Mouse (Mus musculus): ENCODE results near the gene Arhgef33. TPM values are rescaled to one million over a fixed set of nuclear protein-coding genes. Genes with fewer than 3 reads are reported as not detected.
"Not testable (repeated sequence)": the region's sequence is repeated elsewhere in the genome, so short reads cannot be mapped to it uniquely, and the experiment has no call there.

Gene Arhgef33
- polyA plus RNA-seq, 1 experiment from 2014 or later: 1.5 TPM

DNA sequence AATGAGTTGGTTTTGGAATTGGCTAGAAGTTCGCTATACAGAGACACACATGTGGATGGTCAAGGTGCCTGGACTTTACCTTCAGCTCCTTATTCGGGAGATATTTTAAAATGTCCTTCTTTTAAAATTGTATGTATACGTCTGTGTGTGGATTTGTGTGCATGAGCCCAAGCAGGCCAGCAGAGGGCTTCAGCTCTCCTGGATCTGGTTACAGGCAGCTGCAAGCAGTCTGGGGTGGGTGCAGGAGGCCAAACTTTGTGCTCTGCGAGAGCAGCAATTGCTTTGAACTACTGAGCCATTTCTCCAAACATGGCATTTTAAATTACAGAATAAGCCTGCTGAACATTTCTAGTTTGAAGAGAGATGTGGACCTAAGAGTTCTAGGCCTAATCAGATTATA is 38.1 kb downstream of the Arhgef33 start:
- DNase-seq (ENCODE audit: low spot score): peak; percentile 26

GRCm38 (mm10) chr17:80346591-80347125 is 39.5 kb downstream of the Arhgef33 start:
- no peak for DNase-seq (ENCODE audit: low spot score)

DNA sequence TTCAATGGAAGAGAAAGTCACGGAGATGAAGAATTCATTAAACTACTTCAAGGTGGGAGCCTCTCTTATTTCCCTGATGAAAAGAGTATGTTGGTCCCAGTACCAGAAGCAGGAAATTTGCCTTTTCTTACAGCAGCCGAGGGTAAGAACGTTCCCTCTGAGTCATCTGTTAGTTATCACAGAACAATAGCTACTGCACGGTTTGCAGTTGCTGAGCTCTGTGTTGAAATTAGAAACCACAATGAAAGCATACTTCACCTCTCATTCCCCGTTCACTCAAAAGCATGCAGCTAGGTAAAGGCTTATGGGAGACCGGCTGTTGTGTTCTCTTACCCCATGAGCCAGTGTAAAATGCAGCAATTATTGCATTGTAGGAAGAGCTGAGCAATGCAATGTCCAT is 40.0 kb downstream of the Arhgef33 start:
- DNase-seq (ENCODE audit: low spot score): no peak

- no peak for DNase-seq (ENCODE audit: low spot score)
Observed at GRCm38 (mm10) chr17:80360245-80360644, 53.0 kb downstream of the Arhgef33 start.

DNA sequence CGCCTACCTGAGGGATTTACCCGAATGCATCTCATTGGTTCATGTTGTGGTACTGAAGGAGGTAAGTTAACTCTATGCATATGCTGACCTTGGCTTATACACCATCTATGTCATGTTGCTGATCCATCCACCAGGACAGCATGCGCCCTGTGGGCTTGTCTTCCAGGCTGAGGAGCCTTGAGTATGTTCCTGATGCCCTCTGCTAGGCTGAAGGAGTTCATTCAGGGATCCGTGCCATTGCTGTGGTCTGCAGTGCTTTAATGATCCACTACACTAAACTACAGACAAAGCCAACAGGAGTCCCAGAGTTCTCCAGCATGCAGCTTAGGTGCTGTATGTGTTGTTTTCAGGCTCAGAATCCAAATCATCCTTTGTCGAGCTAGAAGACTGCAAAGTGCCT is 60.1 kb downstream of the Arhgef33 start:
- DNase-seq (ENCODE audit: low spot score): no peak

DNA sequence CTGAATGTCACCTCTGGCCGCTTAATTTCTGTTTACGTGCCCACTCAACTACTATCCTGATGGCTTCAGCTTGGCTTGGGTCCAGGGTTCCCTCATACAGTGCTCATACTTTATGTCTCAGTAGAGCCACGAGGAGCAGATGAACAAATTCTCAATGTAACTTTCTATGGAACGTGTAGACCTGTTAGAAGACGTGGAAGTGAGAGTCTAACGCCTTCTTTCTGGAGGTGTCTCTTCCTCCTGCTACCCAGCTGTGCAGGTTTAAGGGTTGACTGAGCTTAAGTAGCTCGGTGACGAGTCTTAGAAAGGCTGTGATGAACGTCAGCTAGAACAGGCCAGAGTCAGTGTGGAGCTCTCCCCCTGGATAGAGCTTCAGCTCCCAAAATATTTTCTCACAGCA is 61.4 kb downstream of the Arhgef33 start:
- DNase-seq (ENCODE audit: low spot score): no peak

- peak; percentile 92 for DNase-seq (ENCODE audit: low spot score)
Observed at GRCm38 (mm10) chr17:80372989-80373725, 66.0 kb downstream of the Arhgef33 start, which contains the start of gene Gm10190. Gene Gm10190 (minus strand): TSS chr17:80373541.

- DNase-seq (ENCODE audit: low spot score): no peak
Observed at GRCm38 (mm10) chr17:80373726-80374096, 66.5 kb downstream of the Arhgef33 start.

DNA sequence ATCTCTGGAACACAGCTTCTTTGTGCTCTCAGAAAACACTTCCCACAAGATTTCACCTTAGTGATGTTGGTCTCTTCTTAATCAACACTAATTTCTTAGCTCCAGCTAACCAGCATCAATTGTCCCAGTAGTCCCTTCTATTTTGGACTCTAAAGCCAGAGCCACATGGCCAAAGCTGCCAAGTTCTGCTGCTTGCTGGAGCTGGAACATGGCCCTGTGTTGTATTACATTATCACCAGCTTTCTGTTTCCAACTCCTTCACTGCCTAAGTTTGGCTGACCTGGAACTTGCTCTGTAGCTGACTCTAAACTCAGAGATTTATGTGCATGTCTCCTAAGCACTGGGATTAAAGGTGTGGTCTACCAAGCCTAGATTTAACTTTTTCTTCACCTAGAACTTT is 71.2 kb downstream of the Arhgef33 start:
- not testable (repeated sequence) for DNase-seq (ENCODE audit: low spot score)

GRCm38 (mm10) chr17:80385671-80386070 is 78.5 kb downstream of the Arhgef33 start:
- DNase-seq (ENCODE audit: low spot score): no peak

- no peak for DNase-seq (ENCODE audit: low spot score)
Observed at GRCm38 (mm10) chr17:80390024-80390423, 82.8 kb downstream of the Arhgef33 start.

- peak; percentile 89 for DNase-seq (ENCODE audit: low spot score)
Observed at GRCm38 (mm10) chr17:80391423-80392403, 84.5 kb downstream of the Arhgef33 start.

DNA sequence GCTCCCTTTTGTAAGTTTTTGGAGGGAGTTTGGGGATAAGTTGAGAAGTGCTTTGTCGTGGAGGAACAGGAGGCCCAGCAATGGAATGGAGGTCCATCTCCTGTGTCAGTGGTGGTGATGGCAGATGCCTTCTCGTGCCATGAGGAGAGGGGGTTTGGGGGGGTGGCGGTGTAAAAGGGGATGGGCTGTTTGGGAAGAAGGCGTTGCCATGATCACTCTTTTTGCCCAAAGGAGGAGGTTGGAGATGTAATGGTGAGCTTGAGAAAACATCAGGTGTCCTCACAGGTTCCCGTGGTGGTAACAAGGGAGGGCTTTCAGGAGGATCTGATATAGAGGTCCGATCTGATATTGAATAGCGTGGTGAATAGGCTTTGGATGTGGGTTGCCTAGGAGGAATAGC is 91.0 kb downstream of the Arhgef33 start:
- DNase-seq (ENCODE audit: low spot score): no peak

DNA sequence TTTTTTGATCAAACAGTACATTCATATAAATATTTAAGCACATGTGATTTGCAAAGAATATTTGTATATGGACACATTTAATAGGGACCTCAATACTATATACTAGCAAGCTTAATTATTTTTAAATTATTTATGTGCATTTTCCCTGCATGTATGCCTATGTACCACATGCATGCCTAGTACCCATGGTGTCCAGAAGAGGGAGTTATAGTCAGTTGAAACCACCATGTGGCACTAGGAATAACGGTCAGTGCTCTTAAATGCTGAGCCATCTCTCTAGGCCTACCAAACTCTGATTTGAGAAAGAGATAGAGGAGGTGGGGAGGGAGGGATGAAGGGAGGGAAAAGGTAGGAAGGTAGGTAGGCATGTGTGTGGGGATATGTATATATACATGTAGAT is 104.0 kb downstream of the Arhgef33 start:
- DNase-seq (ENCODE audit: low spot score): peak; percentile 18

DNA sequence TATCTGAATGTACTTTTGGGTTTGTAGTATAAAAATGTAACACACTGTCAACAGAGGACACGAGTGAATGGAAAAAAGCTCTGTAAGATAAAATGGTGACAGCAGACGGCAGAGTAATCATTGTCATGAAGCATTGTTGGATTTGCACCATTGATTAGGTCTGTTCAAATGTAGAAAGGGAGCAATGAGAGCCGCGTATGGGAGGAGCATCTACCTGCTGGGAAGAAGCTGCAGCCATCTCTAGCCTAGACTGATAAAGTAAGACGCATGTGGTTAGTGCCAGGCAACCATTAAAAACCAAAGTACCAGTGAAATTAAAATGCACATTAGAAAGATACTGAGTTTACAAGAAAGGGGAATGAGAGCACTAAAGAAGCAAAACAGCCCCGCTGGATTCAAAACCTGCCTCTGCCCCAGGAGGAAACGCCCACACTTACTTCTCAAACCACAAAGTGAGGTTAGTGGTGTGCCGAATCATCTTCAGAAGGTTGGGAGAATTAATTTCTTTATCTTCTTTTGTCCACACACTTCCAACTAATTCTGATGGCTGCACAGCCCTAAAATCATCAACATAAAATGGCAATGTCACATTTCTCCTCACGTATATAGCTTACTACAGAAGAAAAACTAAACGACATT is 111.5 kb downstream of the Arhgef33 start:
- DNase-seq (ENCODE audit: low spot score): peak; percentile 8

- DNase-seq (ENCODE audit: low spot score): no peak
Observed at GRCm38 (mm10) chr17:80420998-80421397, 113.8 kb downstream of the Arhgef33 start.

GRCm38 (mm10) chr17:80426171-80426570 is 119.0 kb downstream of the Arhgef33 start:
- DNase-seq (ENCODE audit: low spot score): no peak

GRCm38 (mm10) chr17:80426901-80427300 is 119.7 kb downstream of the Arhgef33 start:
- no peak for DNase-seq (ENCODE audit: low spot score)

- DNase-seq (ENCODE audit: low spot score): no peak
Observed at GRCm38 (mm10) chr17:80427966-80428365, 120.8 kb downstream of the Arhgef33 start.

- no peak for DNase-seq (ENCODE audit: low spot score)
Observed at GRCm38 (mm10) chr17:80431997-80432396, 124.8 kb downstream of the Arhgef33 start.

- no peak for DNase-seq (ENCODE audit: low spot score)
Observed at GRCm38 (mm10) chr17:80434430-80434829, 127.2 kb downstream of the Arhgef33 start.
